In the genomic region with DNA sequence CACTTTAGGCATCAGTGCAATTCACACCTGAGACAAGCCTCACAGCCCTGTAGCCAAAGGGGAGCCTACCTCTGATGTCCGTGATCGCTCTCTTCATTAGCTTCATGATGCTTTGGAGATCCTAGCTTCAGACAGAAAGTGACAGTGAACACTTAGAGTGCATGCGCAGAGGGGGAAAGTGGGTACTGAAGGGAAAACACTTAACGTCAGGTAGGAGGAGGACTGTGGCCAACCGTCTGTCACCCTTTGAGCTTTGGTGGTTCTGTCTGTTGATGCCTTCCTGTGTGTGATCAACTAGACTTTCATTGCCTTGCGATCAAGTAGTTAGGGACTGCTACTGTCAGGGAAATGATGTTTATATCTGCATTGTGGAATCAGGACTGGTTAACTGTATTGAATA, we compare ENCODE assay signal across 22 mouse cellular contexts.
"Had no signal": no experiment of that assay in that cellular context is flagged by ENCODE, and none has a peak within 500 bp of the region (broad histone marks: within the 10 kb centered on the region; RNA-seq: fewer than 3 reads in every experiment).

No protein-coding gene starts in this region.

- H3K9ac ChIP-seq: intestine, embryonic 15.5 days; kidney, embryonic 15.5 days; limb, embryonic 12.5 days; limb, embryonic 15.5 days; liver, embryonic 13.5 days; midbrain, embryonic 12.5 days had no signal

- H3K9me3 ChIP-seq: intestine, embryonic 15.5 days; kidney, embryonic 15.5 days; limb, embryonic 12.5 days; limb, embryonic 15.5 days; liver, embryonic 13.5 days; midbrain, embryonic 12.5 days had no signal

- H3K27me3 ChIP-seq: intestine, embryonic 15.5 days; kidney, embryonic 15.5 days; limb, embryonic 15.5 days; liver, embryonic 13.5 days; midbrain, embryonic 12.5 days had no signal

- H3K36me3 ChIP-seq: intestine, embryonic 15.5 days; kidney, embryonic 15.5 days; limb, embryonic 12.5 days; limb, embryonic 15.5 days; midbrain, embryonic 12.5 days had no signal

- ATAC-seq: intestine, embryonic 15.5 days; midbrain, embryonic 16.5 days had no signal

- H3K4me1 ChIP-seq: intestine, embryonic 15.5 days; kidney, embryonic 15.5 days; limb, embryonic 15.5 days; midbrain, embryonic 12.5 days had no signal

- H3K4me3 ChIP-seq: intestine, embryonic 15.5 days; kidney, embryonic 15.5 days; left cerebral cortex, adult 2 months; limb, embryonic 12.5 days; limb, embryonic 15.5 days; liver, embryonic 13.5 days; midbrain, embryonic 12.5 days; myocyte had no signal

- DNase-seq: kidney, adult 11 months; kidney, adult 8-10 months; kidney, postnatal 10 days; kidney, postnatal 36 days; layer of hippocampus, postnatal 36 days; left cerebral cortex, postnatal 4 days; liver, embryonic 13.5 days; lung, adult 2 months; lung, postnatal 14 days; right cerebral cortex, adult 18-20 months; right cerebral cortex, postnatal 14 days; right cerebral cortex, postnatal 4 days; thymus, postnatal 36 days had no signal

- H3K4me2 ChIP-seq: intestine, embryonic 15.5 days; kidney, embryonic 15.5 days; limb, embryonic 12.5 days; limb, embryonic 15.5 days; liver, embryonic 13.5 days; midbrain, embryonic 12.5 days had no signal

- H3K27ac ChIP-seq: intestine, embryonic 15.5 days; kidney, embryonic 15.5 days; left cerebral cortex, adult 2 months; limb, embryonic 12.5 days; limb, embryonic 15.5 days; liver, embryonic 13.5 days; midbrain, embryonic 12.5 days; stomach, postnatal 0 days had no signal
